Mouse (Mus musculus) midbrain, embryonic 14.5 days (tissue): Measurements from ENCODE around the gene Paqr7. TPM values are rescaled to one million over a fixed set of nuclear protein-coding genes. Genes with fewer than 3 reads are reported as not detected.

Source experiments
- ATAC-seq: fragments of 200-750 bp; cut with Nextera tagmentation; 2 replicates; pipeline ENCODE4 v1.8.0; 2017; ENCODE audit warnings: moderate number of reproducible peaks, moderate library complexity; ENCODE audit not compliant: low FRiP score, low TSS enrichment
- DNase-seq: peaks from one replicate; pipeline ENCODE4 v3.0.0-alpha.2; 2015
- H3K27ac ChIP-seq: fragments of 300-500 bp; sonication (generic); replicated peaks from 2 replicates; pipeline ENCODE4 v1.5.1; 2014; ENCODE audit warnings: mild to moderate bottlenecking, low read depth, low read length, moderate library complexity
- H3K27me3 ChIP-seq: fragments of 300-500 bp; sonication (generic); 2 replicates; pipeline ENCODE4 v1.6.1; 2014; ENCODE audit warnings: low read length, control low read depth, mixed read lengths; ENCODE audit not compliant: control insufficient read depth, insufficient read depth
- H3K36me3 ChIP-seq: fragments of 300-500 bp; sonication (generic); 2 replicates; pipeline ENCODE4 v1.6.1; 2014; ENCODE audit warnings: low read length, control low read depth; ENCODE audit not compliant: control insufficient read depth, insufficient read depth
- H3K4me1 ChIP-seq: fragments of 300-500 bp; sonication (generic); 2 replicates; pipeline ENCODE4 v1.6.1; 2014; ENCODE audit warnings: mild to moderate bottlenecking, antibody characterized with exemption, low read length, control low read depth; ENCODE audit not compliant: control insufficient read depth, insufficient read depth
- H3K4me2 ChIP-seq: fragments of 300-500 bp; sonication (generic); 2 replicates; pipeline ENCODE4 v1.6.1; 2014; ENCODE audit warnings: mild to moderate bottlenecking, low read length, moderate library complexity
- H3K4me3 ChIP-seq: fragments of 300-500 bp; sonication (generic); replicated peaks from 2 replicates; pipeline ENCODE4 v1.5.1; 2014; ENCODE audit warnings: low read depth, low read length
- H3K9ac ChIP-seq: fragments of 300-500 bp; sonication (generic); replicated peaks from 2 replicates; pipeline ENCODE4 v1.6.1; 2014; ENCODE audit warnings: mild to moderate bottlenecking, low read length, moderate library complexity
- H3K9me3 ChIP-seq: fragments of 300-500 bp; sonication (generic); 2 replicates; pipeline ENCODE4 v1.6.1; 2016; ENCODE audit warnings: low read length, control low read depth, mixed read lengths; ENCODE audit not compliant: control insufficient read depth
- WGBS: fragments of 180-500 bp; shearing (Covaris S2); extraction: QIAGEN DNeasy Blood & Tissue Kit; methylation state at CpG from one replicate; pipeline ENCODE4 v1.1.7; 2014; 5-methylcytosine and 5-hydroxymethylcytosine counted together
- polyA plus RNA-seq: library from polyadenylated mRNA; unstranded; fragments of >200 nt; fragmentation: Nextera tagmentation; extraction: Ambion mirVana; gene quantifications from 2 replicates; pipeline ENCODE4 v1.2.1, GENCODE M21; 2014

Paqr7 gene
- polyA plus RNA-seq, 1 experiment from 2014 or later = 6.6 TPM

DNA sequence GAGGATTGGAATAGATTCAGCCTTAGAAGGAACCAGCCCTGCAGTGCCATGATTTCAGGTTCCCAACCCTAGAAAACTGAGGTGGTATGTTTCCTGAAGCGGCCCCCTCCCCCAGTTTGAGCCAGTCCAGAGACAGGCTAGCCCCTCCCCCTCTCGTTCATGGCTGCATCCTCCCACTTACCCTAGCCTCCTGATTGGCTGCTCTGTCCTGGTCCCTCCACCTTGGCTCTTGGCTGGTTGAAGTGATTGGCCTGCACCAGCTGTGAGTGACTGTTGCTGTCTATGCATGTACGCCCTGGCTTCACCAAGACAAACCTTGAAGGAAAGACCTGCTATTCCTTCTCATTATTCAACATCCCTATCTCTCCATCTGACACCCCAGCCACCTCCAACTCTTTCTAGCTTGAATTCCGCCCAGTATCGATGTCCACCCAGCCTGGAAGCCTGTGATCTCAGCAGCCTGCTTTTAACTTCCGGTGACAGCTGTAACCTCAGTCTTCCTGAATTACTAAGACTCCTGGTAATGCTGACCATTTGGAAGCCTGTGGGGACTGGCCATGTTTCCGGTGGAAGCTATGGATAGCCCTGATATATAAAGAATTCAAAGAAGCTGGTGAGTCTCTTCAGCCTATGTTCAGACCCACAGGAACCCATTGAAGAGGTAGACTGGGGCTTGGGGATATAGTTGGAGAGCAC, 39.2 kb upstream of the Paqr7 start:
- Histone ChIP-seq H3K9ac (no peak overlapping the region), H3K4me2 (no peak overlapping the region), H3K36me3 (no peaks in the 10 kb centered on the region), H3K4me3 (no peak overlapping the region), H3K27ac (no peak overlapping the region), H3K9me3 (no peaks in the 10 kb centered on the region), H3K4me1 (peaks cover 5% of the 10 kb centered on the region; the same call in 1 of the 2 replicates), H3K27me3 (no peaks in the 10 kb centered on the region)
- DNase-seq (no peak), ATAC-seq (no peak)
- 69% methylated on average over 7 of the region's 7 CpGs for WGBS

DNA sequence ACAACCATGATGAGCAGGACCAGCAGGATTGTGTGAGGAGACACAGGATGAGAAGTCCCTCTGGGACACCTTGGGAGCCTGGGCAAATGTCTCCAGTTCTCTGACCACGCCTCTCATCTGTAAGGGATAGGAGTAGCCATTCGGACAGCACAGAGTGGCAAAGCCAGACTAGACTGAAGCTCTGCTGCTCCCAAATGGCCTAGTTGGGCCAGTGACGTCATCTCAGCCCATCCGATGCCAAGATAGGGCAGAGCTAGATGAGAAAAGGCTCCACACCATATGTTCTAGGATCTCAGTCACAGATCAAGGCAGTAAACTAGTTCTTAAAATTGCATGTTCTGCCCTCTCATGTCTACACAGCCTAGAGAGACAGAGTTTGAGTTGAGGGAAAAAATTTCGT, 37.6 kb upstream of the Paqr7 start:
- ATAC-seq = no peak
- no peak overlapping the region for H3K9ac ChIP-seq
- H3K27me3 ChIP-seq = no peaks in the 10 kb centered on the region
- no peak overlapping the region for H3K4me3 ChIP-seq
- no peaks in the 10 kb centered on the region for H3K36me3 ChIP-seq
- H3K27ac ChIP-seq = no peak overlapping the region
- DNase-seq = no peak
- 81% methylated on average over 5 of the region's 5 CpGs for WGBS
- H3K4me1 ChIP-seq = peaks cover under 1% of the 10 kb centered on the region; the same call in 1 of the 2 replicates
- no peak overlapping the region for H3K4me2 ChIP-seq
- H3K9me3 ChIP-seq = no peaks in the 10 kb centered on the region

DNA sequence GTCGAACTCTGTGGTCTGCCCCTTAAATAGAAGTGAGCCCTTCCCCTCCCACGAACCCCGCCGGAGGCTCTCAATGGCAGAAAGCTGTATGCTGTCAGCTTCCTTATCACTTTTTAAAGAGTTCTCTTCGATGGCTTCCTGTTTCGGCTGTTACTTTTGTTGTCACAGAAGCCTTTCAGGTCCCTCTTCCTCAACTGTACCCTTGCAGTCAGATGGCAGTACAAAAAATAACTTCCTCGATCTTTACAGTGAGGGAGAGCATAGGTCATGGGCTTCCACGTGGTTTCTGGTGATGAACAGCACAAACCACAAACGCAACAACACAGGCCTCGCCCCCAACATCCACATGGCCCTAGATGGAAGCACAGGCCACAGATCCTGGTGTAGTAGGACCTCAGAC, 36.2 kb upstream of the Paqr7 start:
- no peaks in the 10 kb centered on the region for H3K9me3 ChIP-seq
- H3K9ac ChIP-seq = no peak overlapping the region
- DNase-seq (no peak), ATAC-seq (no peak)
- no peaks in the 10 kb centered on the region for H3K27me3 ChIP-seq
- H3K4me2 ChIP-seq = no peak overlapping the region
- 86% methylated on average over 10 of the region's 10 CpGs for WGBS
- H3K4me3 ChIP-seq = no peak overlapping the region
- H3K4me1 ChIP-seq = peaks cover 5% of the 10 kb centered on the region
- no peak overlapping the region for H3K27ac ChIP-seq
- H3K36me3 ChIP-seq = no peaks in the 10 kb centered on the region

DNA sequence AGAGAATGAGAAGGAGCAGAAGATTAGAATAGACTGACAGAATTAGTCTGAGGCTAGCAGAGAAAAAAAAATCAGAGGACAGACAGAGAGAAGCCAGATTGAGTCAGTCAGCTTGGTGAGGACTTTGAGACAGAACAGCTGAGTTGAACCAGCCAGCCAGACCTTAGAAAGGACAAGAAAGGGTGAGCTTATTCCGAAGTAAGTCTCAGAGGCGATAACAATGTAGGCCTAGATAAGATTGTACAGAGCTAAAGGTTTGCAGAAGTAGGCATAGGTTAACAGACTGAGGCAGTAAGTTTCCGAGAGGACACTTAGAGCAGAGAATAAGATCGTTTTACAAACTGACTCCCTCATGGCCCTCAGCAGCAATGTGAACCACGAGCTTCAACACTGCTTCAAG, 35.2 kb upstream of the Paqr7 start:
- peaks cover 15% of the 10 kb centered on the region for H3K4me1 ChIP-seq
- no peaks in the 10 kb centered on the region for H3K9me3 ChIP-seq
- no peak overlapping the region for H3K27ac ChIP-seq
- H3K4me2 ChIP-seq = no peak overlapping the region
- no peaks in the 10 kb centered on the region for H3K36me3 ChIP-seq
- no peak for ATAC-seq
- WGBS = 88% methylated on average over 5 of the region's 5 CpGs
- DNase-seq = no peak
- no peak overlapping the region for H3K9ac ChIP-seq
- no peak overlapping the region for H3K4me3 ChIP-seq
- H3K27me3 ChIP-seq = no peaks in the 10 kb centered on the region

DNA sequence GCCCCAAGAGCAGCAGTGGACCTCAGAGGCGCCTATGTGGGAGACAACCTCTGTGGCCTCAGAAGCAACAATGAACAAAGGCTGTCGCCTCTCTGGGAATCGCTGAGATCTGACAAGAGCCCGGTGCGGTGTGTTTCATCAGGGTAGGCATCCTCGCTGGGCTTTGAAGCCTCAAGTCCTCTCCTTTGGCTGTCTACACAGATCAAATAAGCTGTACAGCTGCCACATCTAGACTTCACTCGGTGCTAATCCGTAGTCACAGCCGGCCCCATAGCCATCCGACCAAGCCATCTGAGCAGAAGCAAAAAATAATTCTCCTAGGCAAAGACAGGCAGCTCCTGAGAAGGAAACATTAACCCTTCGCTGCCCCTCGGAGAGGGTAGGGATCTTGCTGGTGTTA, 30.7 kb upstream of the Paqr7 start:
- Histone ChIP-seq H3K27ac (peak overlapping the region; percentile 94), H3K36me3 (peaks cover 2% of the 10 kb centered on the region), H3K9ac (peak overlapping the region; percentile 47; the same call in 1 of the 2 replicates), H3K4me3 (peak overlapping the region; percentile 17; the same call in 1 of the 2 replicates), H3K27me3 (no peaks in the 10 kb centered on the region), H3K9me3 (no peaks in the 10 kb centered on the region), H3K4me2 (peak overlapping the region; percentile 88), H3K4me1 (peaks cover 27% of the 10 kb centered on the region)
- WGBS = 20% methylated on average over 12 of the region's 12 CpGs
- no peak for ATAC-seq
- DNase-seq = peak; percentile 72

DNA sequence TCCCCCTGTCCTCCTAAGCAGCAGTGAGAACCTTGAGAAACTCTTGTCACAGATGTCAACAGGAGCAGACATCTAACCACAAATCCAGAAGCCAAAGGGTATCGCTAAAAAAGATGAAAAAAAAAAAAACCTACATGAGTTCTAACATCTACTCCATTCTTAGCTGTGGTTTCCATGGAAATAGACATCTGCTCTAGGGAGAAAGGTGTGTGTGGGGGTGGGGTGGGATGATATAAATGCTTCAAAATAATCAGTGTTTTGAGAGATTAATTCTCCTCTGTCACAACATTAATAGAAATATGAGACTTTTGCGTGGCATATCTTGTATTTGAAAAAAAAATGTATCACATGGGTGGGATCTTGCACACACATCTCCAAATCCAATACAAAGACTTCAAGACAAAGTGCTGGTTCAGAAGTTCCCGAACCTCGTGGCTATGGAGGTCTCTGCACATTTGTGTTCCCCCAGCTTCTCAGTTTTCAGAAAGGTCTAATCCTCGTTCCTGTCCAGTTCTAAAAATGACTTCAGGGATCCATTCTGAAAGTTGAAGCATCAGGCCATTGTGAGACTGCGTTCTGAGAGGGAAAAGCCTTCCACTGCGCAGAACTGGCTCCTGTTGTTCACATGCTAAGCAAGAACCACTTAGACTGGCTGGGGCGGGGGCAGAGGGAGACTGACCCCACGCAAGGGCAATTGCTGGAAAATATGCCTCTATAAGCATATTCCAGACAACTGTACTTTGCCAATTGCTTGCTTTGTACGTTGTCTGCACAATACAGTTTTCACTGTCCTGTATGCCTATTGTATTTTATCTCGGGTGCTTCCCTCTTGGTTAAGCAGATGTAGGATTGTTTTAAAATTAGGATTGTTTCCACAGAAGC, 29.9 kb upstream of the Paqr7 start:
- H3K27me3 ChIP-seq = no peaks in the 10 kb centered on the region
- peak; percentile 58 for DNase-seq
- H3K36me3 ChIP-seq = peaks cover 10% of the 10 kb centered on the region
- ATAC-seq = no peak
- peaks cover 35% of the 10 kb centered on the region for H3K4me1 ChIP-seq
- 43% methylated on average over 11 of the region's 11 CpGs for WGBS
- H3K9ac ChIP-seq = peak overlapping the region; percentile 91
- H3K27ac ChIP-seq = peak overlapping the region; percentile 94
- H3K4me2 ChIP-seq = peak overlapping the region; percentile 88
- H3K9me3 ChIP-seq = no peaks in the 10 kb centered on the region
- peak overlapping the region; percentile 72 for H3K4me3 ChIP-seq

DNA sequence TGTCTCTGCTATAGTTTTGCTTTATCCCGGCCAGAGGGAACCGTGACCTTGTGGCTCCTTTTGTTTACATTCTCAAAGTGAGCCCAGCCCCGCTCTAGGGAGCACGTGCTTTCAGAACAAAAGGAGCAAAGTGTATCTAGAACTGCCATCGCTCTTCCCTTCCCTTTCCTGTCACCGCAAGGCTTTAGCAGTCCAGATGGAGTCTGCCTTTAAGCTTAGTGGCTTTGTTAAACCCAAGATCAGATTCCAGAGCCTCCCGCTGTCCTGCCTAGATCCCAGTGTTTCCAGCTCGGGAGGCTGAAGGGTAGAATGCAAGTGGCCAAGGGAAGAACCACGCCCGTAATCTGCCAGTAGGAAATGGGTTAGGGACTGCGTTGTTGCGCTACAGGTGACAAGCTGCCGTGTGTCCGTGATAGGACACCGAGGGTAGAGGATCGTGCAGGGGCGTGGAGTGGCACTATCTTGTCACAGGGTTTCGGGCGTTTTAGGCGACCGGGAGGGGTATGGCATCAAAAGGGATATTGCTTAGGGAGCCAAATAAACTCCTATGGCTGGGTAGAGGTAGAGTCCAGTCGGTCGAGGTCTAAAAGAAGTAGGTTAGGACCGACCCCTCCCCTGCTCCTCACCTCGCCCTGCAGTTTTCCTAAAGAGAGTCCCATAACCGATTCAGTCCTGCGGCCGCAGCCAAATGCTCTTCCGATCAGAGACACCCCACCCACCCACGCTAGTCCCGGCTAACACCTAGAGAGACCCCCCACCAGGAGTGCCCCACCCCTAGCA, 28.9 kb upstream of the Paqr7 start:
- peak overlapping the region; percentile 88 for H3K4me2 ChIP-seq
- no peaks in the 10 kb centered on the region for H3K27me3 ChIP-seq
- H3K4me1 ChIP-seq = peaks cover 44% of the 10 kb centered on the region
- H3K9me3 ChIP-seq = no peaks in the 10 kb centered on the region
- H3K4me3 ChIP-seq = peak overlapping the region; percentile 72
- H3K9ac ChIP-seq = peak overlapping the region; percentile 91
- ATAC-seq = peak; percentile 55
- H3K36me3 ChIP-seq = peaks cover 20% of the 10 kb centered on the region
- 1% methylated on average over 31 of the region's 31 CpGs for WGBS
- peak; percentile 77 for DNase-seq
- peak overlapping the region; percentile 94 for H3K27ac ChIP-seq

DNA sequence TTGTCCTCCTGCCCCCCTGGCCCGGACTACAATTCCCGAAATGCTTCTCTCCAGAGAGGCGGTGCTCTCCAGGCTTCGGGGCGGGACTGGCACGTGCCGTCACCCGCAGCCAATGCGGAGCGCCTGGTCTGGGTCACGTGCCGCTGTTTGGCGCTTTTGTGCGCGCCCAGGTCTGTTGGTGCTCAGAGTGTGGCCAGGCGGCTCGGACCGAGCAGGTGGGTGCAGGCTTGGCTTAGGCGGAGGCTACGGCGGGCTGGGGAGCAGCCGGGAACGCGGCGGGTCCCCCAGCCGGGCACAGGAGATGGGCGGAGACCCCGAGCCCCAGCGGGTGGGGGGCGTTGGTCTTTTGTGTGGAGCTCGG, 28.3 kb upstream of the Paqr7 start, which contains the start of gene Stmn1:
Gene Stmn1 (plus strand): TSS at position 106 of the 361 bp plus-strand sequence.
- Histone ChIP-seq H3K4me3 (peak within 1 kb of the TSS; percentile 72), H3K27ac (peak within 1 kb of the TSS; percentile 94), H3K36me3 (peaks cover 25% of the 10 kb centered on the region), H3K9me3 (no peaks in the 10 kb centered on the region), H3K27me3 (no peaks in the 10 kb centered on the region), H3K9ac (peak within 1 kb of the TSS; percentile 91), H3K4me1 (peaks cover 49% of the 10 kb centered on the region), H3K4me2 (peak within 1 kb of the TSS; percentile 88)
- DNase-seq (peak; percentile 99), ATAC-seq (peak; percentile 96)
- WGBS = under 1% methylated on average over 31 of the region's 31 CpGs
